Comparison of ENCODE assay signal across 8 mouse cellular contexts in the genomic region with DNA sequence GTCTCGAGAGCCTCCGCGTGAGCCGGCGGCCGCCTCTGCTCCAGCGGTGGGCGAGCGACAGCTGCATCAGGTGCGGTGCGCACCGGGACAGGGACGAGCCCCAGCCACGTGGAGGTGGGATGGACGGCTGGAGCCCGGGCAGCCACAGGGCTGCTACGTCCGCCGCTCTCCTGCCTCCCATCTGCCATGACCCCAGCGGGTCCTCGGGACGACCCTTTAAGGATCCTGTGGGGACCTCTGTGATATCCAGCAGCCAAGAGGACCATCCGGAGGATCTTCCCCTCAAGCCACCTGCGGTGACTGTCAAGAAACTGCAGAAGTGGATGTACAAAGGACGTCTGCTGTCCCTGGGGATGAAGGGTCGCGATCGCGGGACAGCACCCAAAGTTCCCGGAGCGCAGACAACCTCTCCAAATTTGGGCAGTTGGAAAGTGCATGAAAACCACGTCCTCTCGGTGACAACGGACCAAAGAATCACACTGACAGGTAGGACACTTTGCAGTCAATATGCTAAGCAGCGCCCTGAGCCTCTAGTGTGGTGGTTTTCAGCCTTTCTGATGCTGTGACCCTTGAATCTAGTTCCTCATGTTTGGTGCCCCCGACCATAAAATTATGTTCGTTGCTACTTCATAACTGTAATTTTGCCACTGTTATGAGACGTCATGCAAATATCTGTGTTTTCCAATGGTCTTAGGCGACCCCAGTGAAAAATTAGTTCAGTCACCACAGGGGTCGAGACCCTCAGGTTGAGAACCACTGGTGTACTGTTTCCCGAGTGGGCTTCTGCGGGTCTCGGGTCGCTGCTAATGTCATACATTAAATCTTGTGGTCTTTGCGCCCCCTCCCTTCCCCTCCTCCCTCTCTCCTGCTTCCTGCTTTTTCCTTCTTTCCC. TPM values are rescaled to one million over a fixed set of nuclear protein-coding genes. Genes with fewer than 3 reads are reported as not detected.
DNase-seq lines count a peak whose midpoint lies in the region; ATAC-seq and TF ChIP-seq lines count a peak whose summit lies in the region.

No protein-coding gene starts in this region.

- no peaks in the 10 kb centered on the region for H3K27me3 ChIP-seq in heart, embryonic 10.5 days (ENCODE audit: insufficient read depth, poor library complexity, severe bottlenecking)
- peaks cover 42% of the 10 kb centered on the region for H3K27me3 ChIP-seq in E14TG2a.4 (ENCODE audit: insufficient read depth, low read length)
- peaks cover 26% of the 10 kb centered on the region for H3K27me3 ChIP-seq in forebrain, embryonic 13.5 days
- peaks cover 20% of the 10 kb centered on the region for H3K27me3 ChIP-seq in liver, embryonic 11.5 days (replicated peaks; ENCODE audit: control insufficient read depth, insufficient read depth, low read length)
- no peaks in the 10 kb centered on the region for H3K27me3 ChIP-seq in stomach, embryonic 16.5 days (ENCODE audit: control insufficient read depth, insufficient read depth, low read length)

- ATAC-seq in forebrain, embryonic 13.5 days, result peak; percentile 31
- ATAC-seq in liver, embryonic 11.5 days (replicated peaks; ENCODE audit: low FRiP score), result no peak
- ATAC-seq in stomach, embryonic 16.5 days (ENCODE audit: insufficient read depth, low FRiP score), result no peak

- H3K9me3 ChIP-seq in heart, embryonic 10.5 days, result no peaks in the 10 kb centered on the region
- H3K9me3 ChIP-seq in E14TG2a.4 (ENCODE audit: low read length), result no peaks in the 10 kb centered on the region
- no peaks in the 10 kb centered on the region for H3K9me3 ChIP-seq in forebrain, embryonic 13.5 days (replicated peaks)
- no peaks in the 10 kb centered on the region for H3K9me3 ChIP-seq in liver, embryonic 11.5 days (ENCODE audit: control insufficient read depth, low read length)
- no peaks in the 10 kb centered on the region for H3K9me3 ChIP-seq in stomach, embryonic 16.5 days (replicated peaks; ENCODE audit: control insufficient read depth, low read length)

- H3K4me2 ChIP-seq in forebrain, embryonic 13.5 days, result peak overlapping the region; percentile 81
- H3K4me2 ChIP-seq in liver, embryonic 11.5 days, result peak overlapping the region; percentile 93
- H3K4me2 ChIP-seq in stomach, embryonic 16.5 days (ENCODE audit: low read depth, low read length), result peak overlapping the region; percentile 76

- under 1% methylated on average over 45 of the region's 45 CpGs for WGBS in heart, embryonic 10.5 days
- under 1% methylated on average over 45 of the region's 45 CpGs for WGBS in forebrain, embryonic 13.5 days
- WGBS in liver, embryonic 11.5 days, result under 1% methylated on average over 45 of the region's 45 CpGs
- WGBS in stomach, embryonic 16.5 days, result under 1% methylated on average over 45 of the region's 45 CpGs

- peak; percentile 76 for DNase-seq in heart, embryonic 10.5 days (ENCODE audit: low spot score)
- DNase-seq in heart, postnatal 25 days (ENCODE audit: low spot score), result no peak
- no peak for DNase-seq in liver, embryonic 11.5 days (ENCODE audit: low spot score)
- no peak for DNase-seq in urinary bladder, postnatal 36 days (ENCODE audit: low spot score in 2 of 2)
- no peak for DNase-seq in urinary bladder, adult 18-20 months (ENCODE audit: low spot score in 2 of 2)

- H3K27ac ChIP-seq in heart, embryonic 10.5 days, result peak overlapping the region; percentile 98
- no peak overlapping the region for H3K27ac ChIP-seq in forebrain, embryonic 13.5 days
- H3K27ac ChIP-seq in liver, embryonic 11.5 days (ENCODE audit: low read depth, low read length), result peak overlapping the region; percentile 91
- peak overlapping the region; percentile 96 for H3K27ac ChIP-seq in stomach, embryonic 16.5 days (ENCODE audit: low read length)

- H3K36me3 ChIP-seq in heart, embryonic 10.5 days, result peaks cover 13% of the 10 kb centered on the region
- H3K36me3 ChIP-seq in E14TG2a.4 (ENCODE audit: insufficient read depth, low read length), result no peaks in the 10 kb centered on the region
- H3K36me3 ChIP-seq in forebrain, embryonic 13.5 days (ENCODE audit: poor library complexity, severe bottlenecking), result no peaks in the 10 kb centered on the region
- no peaks in the 10 kb centered on the region; the same call in 1 of the 2 replicates for H3K36me3 ChIP-seq in liver, embryonic 11.5 days (ENCODE audit: control insufficient read depth, insufficient read depth, low read length)
- no peaks in the 10 kb centered on the region for H3K36me3 ChIP-seq in stomach, embryonic 16.5 days (ENCODE audit: control insufficient read depth, insufficient read depth, low read length)

- peaks cover 37% of the 10 kb centered on the region for H3K4me1 ChIP-seq in heart, embryonic 10.5 days
- H3K4me1 ChIP-seq in E14TG2a.4 (replicated peaks; ENCODE audit: low read depth, low read length), result peaks cover 28% of the 10 kb centered on the region
- H3K4me1 ChIP-seq in forebrain, embryonic 13.5 days, result peaks cover 16% of the 10 kb centered on the region
- H3K4me1 ChIP-seq in liver, embryonic 11.5 days (replicated peaks; ENCODE audit: control insufficient read depth, insufficient read depth, low read length), result peaks cover 4% of the 10 kb centered on the region; the same call in 1 of the 2 replicates
- 0 out of 2 replicates have a peak, but pooled peaks cover 7% of the 10 kb centered on the region for H3K4me1 ChIP-seq in stomach, embryonic 16.5 days (ENCODE audit: control insufficient read depth, insufficient read depth, low read length)

- peak overlapping the region; percentile 87 for H3K4me3 ChIP-seq in heart, embryonic 10.5 days
- peak overlapping the region; percentile 82 for H3K4me3 ChIP-seq in E14TG2a.4 (replicated peaks; ENCODE audit: low read length)
- peak overlapping the region; percentile 67 for H3K4me3 ChIP-seq in forebrain, embryonic 13.5 days
- peak overlapping the region; percentile 74 for H3K4me3 ChIP-seq in liver, embryonic 11.5 days (ENCODE audit: low read depth, low read length)
- H3K4me3 ChIP-seq in stomach, embryonic 16.5 days (replicated peaks; ENCODE audit: low read length), result peak overlapping the region; percentile 69

- TF ChIP-seq CTCF in E14TG2a.4 (conservative IDR thresholded peaks at IDR 0.05; ENCODE audit: low read length), result no peak

- peak overlapping the region; percentile 70 for H3K9ac ChIP-seq in forebrain, embryonic 13.5 days
- H3K9ac ChIP-seq in liver, embryonic 11.5 days (ENCODE audit: low read depth, low read length), result peak overlapping the region; percentile 80
- peak overlapping the region; percentile 90 for H3K9ac ChIP-seq in stomach, embryonic 16.5 days (ENCODE audit: low read length)

- intact Hi-C loops in heart, postnatal 25 days (cut with DNase I), result loop anchor here (5.0 kb wide), 1 partner anchor 37 kb away; no protein-coding TSS in a partner anchor

RNA-seq across cellular contexts. Expression of gene Syde2, which starts 1.3 kb away (rescaled TPM):
- 3.1 and 3.4 TPM in 2 replicates for polyA plus RNA-seq in heart, embryonic 10.5 days (2016; fragmentation: Nextera tagmentation; extraction: Ambion mirVana)
- 10 to 100 TPM; 18.1 to 21.5 TPM for total RNA-seq in heart, postnatal 25 days (2021)
- polyA plus RNA-seq in forebrain, embryonic 13.5 days (2015; fragmentation: Nextera tagmentation; extraction: Ambion mirVana), result 0.59 and 0.88 TPM in 2 replicates
- 1.7 and 2.1 TPM in 2 replicates for polyA plus RNA-seq in liver, embryonic 11.5 days (2014; fragmentation: Nextera tagmentation; extraction: Ambion mirVana)
- 1.6 and 1.9 TPM in 2 replicates for polyA plus RNA-seq in stomach, embryonic 16.5 days (2015; fragmentation: Nextera tagmentation; extraction: Ambion mirVana)

RNA-seq across cellular contexts. Expression of gene 2410004B18Rik, which starts 51.1 kb away (rescaled TPM):
- polyA plus RNA-seq in heart, embryonic 10.5 days (2016; fragmentation: Nextera tagmentation; extraction: Ambion mirVana), result 43.3 and 55.7 TPM in 2 replicates
- 10 to 100 TPM; 16.8 to 18.1 TPM for total RNA-seq in heart, postnatal 25 days (2021)
- polyA plus RNA-seq in forebrain, embryonic 13.5 days (2015; fragmentation: Nextera tagmentation; extraction: Ambion mirVana), result 62.5 and 67.0 TPM in 2 replicates
- 37.4 and 39.6 TPM in 2 replicates for polyA plus RNA-seq in liver, embryonic 11.5 days (2014; fragmentation: Nextera tagmentation; extraction: Ambion mirVana)
- 31.7 and 41.2 TPM in 2 replicates for polyA plus RNA-seq in stomach, embryonic 16.5 days (2015; fragmentation: Nextera tagmentation; extraction: Ambion mirVana)
